Mouse (Mus musculus): ENCODE measurements around the gene Nrip1. TPM values are rescaled to one million over a fixed set of nuclear protein-coding genes. Genes with fewer than 3 reads are reported as not detected.

The Nrip1 gene
- polyA plus RNA-seq, 1 experiment from 2014 or later = 34.0 TPM

DNA sequence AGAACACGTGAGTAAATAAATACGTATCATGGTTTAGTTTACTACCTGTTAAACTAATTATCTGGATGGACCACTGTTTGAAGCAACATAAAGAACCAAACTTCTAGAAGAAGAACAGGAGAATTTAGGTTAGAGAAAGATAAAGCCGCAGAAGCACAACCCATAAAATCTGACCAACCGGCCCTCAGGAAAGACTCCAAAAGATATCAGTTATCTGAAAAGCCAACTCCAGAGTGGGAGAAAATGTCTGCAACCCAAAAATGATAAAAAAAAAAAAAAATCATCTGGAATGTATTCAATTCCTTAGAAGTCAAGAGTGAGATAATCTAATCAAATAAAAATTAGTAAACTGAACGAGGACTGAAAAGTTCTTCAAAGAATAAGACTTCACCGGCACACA is 37.7 kb downstream of the Nrip1 start:
- Histone ChIP-seq H3K4me2 (replicated peaks) (no peak overlapping the region), H3K9me3 (replicated peaks) (no peaks in the 10 kb centered on the region), H3K36me3 (no peaks in the 10 kb centered on the region), H3K27me3 (no peaks in the 10 kb centered on the region), H3K27ac (no peak overlapping the region), H3K4me3 (no peak overlapping the region), H3K9ac (no peak overlapping the region), H3K4me1 (no peaks in the 10 kb centered on the region)
- 96% methylated on average over 6 of the region's 6 CpGs for WGBS
- no peak for ATAC-seq (ENCODE audit: low FRiP score)

DNA sequence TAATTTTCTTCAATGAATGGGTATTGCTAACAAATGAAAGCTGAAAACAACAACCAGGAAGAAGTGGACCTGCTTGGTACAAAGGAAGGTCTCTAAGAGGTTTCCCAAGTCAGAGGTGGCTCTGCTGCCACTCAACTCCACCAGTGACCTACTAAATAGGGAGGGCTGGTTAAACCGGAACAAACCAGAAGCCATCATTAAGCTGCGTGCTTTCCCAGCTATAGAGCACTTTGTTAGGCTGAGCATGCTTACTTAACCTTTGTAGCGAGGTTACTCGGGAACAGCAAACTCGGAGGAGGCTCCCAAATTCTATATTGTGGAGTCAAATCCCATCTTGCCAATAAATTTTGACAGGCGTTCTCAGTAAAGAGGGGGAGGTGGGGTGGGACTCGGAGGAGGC is 41.5 kb downstream of the Nrip1 start:
- no peaks in the 10 kb centered on the region for H3K9me3 ChIP-seq (replicated peaks)
- H3K4me1 ChIP-seq = no peaks in the 10 kb centered on the region
- no peaks in the 10 kb centered on the region for H3K36me3 ChIP-seq
- ATAC-seq (ENCODE audit: low FRiP score) = no peak
- WGBS = 60% methylated on average over 7 of the region's 7 CpGs
- no peaks in the 10 kb centered on the region for H3K27me3 ChIP-seq
- no peak overlapping the region for H3K9ac ChIP-seq
- H3K4me2 ChIP-seq (replicated peaks) = no peak overlapping the region
- H3K27ac ChIP-seq = no peak overlapping the region
- H3K4me3 ChIP-seq = no peak overlapping the region

DNA sequence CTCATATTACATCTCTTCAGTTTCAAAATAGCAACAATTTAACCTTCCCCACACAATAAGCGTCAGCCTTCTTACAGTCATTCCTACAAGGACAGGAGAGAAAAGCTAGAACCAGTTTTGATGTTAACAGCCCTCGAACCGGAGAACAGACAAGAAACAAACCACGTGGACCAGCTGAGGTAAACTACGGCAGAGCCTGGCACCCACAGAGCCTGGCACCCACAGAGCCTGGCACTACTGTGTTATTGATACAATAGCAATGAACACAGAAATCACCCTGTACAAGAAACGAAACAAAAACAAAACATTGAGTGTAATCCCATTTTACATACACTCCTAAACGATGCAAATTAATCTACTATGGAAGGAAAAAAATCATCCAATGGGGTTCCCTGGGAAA is 42.4 kb downstream of the Nrip1 start:
- no peaks in the 10 kb centered on the region for H3K4me1 ChIP-seq
- 93% methylated on average over 7 of the region's 7 CpGs for WGBS
- no peaks in the 10 kb centered on the region for H3K9me3 ChIP-seq (replicated peaks)
- H3K27me3 ChIP-seq = no peaks in the 10 kb centered on the region
- no peak overlapping the region for H3K4me3 ChIP-seq
- H3K9ac ChIP-seq = no peak overlapping the region
- ATAC-seq (ENCODE audit: low FRiP score) = no peak
- H3K4me2 ChIP-seq (replicated peaks) = no peak overlapping the region
- H3K27ac ChIP-seq = no peak overlapping the region
- H3K36me3 ChIP-seq = no peaks in the 10 kb centered on the region

DNA sequence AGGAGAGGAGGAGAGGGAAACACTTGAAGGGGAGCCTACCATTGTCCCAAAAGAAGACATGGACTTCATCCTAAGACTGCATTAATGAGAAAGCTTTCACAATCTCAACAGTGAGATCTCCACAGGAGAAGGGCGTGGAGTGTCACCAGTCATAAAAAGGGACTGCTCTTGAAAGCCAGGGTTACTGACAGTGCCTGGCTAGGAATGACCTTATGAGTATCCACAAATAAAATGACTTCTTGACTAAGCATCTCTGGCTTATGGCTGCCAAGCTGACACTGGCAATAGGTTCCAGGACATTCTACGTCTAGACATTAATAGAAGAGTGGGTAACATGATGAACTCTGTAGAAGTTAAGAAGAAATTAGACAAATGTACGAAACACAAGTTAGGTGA is 48.3 kb downstream of the Nrip1 start:
- WGBS = 93% methylated on average over 3 of the region's 3 CpGs
- H3K4me1 ChIP-seq = peaks cover 19% of the 10 kb centered on the region
- ATAC-seq (ENCODE audit: low FRiP score) = no peak
- H3K9me3 ChIP-seq (replicated peaks) = no peaks in the 10 kb centered on the region
- no peaks in the 10 kb centered on the region for H3K27me3 ChIP-seq
- no peak overlapping the region for H3K4me2 ChIP-seq (replicated peaks)
- H3K27ac ChIP-seq = no peak overlapping the region
- H3K36me3 ChIP-seq = no peaks in the 10 kb centered on the region
- H3K9ac ChIP-seq = no peak overlapping the region
- no peak overlapping the region for H3K4me3 ChIP-seq

DNA sequence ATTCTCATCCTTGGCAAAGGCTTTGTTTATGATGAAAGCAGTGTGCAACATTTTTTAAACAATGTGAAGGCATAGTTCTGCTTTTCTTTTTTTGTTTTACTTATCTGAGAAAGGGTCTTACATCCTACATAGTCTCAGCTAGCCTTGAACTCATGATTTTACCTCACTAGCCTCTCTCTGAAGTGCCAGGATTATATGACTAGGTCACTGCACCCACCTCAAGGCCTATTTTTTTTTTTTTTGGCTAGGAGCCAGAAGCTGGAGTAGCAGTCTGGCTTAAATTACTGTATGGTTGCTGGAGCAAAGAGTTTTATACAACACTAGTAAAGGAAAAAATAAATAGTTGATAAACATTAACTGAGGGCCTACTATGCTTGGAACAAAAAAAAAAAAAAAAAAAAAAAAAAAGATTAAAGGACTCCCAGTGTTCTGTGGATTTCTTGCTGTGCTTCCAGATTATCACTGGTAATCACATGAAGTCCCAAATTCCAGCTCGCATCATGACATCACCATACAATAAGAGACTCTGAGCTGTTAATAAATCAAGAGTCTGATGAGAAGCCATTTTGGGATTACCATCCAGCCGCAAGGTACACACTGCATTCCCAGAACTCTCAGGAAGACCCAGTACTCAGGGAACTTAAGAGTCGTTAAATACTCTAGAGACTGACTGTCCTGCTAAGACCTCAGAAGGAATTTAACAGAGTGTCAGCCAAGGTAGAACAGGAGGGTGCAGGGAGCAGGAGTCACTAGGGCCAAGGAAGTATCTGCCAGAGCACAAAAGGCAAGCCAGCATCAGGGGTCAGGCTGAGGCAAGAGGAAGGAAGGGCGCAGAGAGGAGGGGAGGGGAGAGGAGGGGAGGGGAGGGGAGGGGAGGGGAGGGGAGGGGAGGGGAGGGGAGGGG is 49.0 kb downstream of the Nrip1 start:
- Histone ChIP-seq H3K27ac (no peak overlapping the region), H3K4me1 (peaks cover 24% of the 10 kb centered on the region), H3K4me3 (no peak overlapping the region), H3K9me3 (replicated peaks) (no peaks in the 10 kb centered on the region), H3K36me3 (no peaks in the 10 kb centered on the region), H3K9ac (no peak overlapping the region), H3K27me3 (no peaks in the 10 kb centered on the region), H3K4me2 (replicated peaks) (no peak overlapping the region)
- ATAC-seq (ENCODE audit: low FRiP score) = no peak
- 88% methylated on average over 3 of the region's 4 CpGs for WGBS

DNA sequence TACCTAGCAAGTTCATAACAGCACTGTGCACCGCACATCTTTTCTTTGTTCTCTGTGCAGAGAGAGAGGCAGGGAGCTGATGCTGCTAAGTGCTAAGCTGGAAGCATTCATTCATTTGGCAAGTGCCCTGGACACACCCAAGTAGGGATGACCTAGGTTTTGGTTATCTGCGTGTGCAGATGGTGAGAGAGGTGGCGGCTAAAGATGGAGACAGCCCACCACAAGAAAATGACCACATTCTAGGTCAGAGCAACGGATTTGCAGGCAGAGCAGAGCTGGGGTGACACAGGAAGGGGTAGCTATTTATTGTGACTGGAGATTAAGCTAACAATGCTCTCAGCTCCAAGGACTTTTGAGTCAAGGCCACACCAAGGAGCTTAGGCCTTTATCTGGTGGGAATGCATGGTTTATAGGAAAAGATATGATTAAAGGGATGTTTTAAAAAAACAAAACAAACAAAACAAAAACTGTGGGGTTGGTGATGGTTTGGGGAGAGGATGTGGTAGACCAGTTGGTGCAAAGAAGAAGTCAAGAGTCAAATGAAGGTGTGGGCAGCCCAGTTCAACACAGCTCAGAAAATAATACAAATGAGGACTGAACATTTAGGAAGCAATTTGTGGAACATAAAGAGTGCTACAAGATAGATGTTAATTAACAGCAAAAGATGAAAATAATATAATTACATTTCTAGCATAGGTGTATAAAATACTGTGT is 49.9 kb downstream of the Nrip1 start:
- Histone ChIP-seq H3K4me2 (replicated peaks) (no peak overlapping the region), H3K36me3 (no peaks in the 10 kb centered on the region), H3K27ac (no peak overlapping the region), H3K27me3 (no peaks in the 10 kb centered on the region), H3K4me1 (peaks cover 31% of the 10 kb centered on the region), H3K4me3 (no peak overlapping the region), H3K9me3 (replicated peaks) (no peaks in the 10 kb centered on the region), H3K9ac (no peak overlapping the region)
- 76% methylated on average over 4 of the region's 4 CpGs for WGBS
- ATAC-seq (ENCODE audit: low FRiP score) = no peak

DNA sequence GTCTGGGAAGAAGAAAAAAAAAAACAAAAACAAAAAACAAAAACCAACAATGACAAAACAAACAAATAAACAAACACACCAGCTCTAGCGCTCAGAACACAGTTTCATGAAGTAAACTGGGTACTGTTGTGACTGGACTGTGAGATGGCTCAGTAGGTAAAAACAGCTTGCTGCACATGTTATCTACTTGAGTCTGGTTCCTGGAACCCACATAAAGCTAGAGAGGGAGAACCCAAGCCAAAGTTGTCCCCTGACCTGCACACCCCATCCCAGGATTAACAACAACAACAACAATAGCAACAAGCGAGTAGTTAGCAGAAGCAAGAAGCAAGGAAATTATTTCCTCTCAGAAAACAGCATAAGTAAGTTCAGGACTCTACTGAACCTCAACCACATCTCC is 50.5 kb downstream of the Nrip1 start:
- H3K27ac ChIP-seq = no peak overlapping the region
- no peaks in the 10 kb centered on the region for H3K27me3 ChIP-seq
- H3K4me1 ChIP-seq = peaks cover 37% of the 10 kb centered on the region
- ATAC-seq (ENCODE audit: low FRiP score) = no peak
- H3K4me3 ChIP-seq = no peak overlapping the region
- no peak overlapping the region for H3K4me2 ChIP-seq (replicated peaks)
- WGBS = 93% methylated on average over 2 of the region's 2 CpGs
- H3K9me3 ChIP-seq (replicated peaks) = no peaks in the 10 kb centered on the region
- no peak overlapping the region for H3K9ac ChIP-seq
- no peaks in the 10 kb centered on the region for H3K36me3 ChIP-seq

DNA sequence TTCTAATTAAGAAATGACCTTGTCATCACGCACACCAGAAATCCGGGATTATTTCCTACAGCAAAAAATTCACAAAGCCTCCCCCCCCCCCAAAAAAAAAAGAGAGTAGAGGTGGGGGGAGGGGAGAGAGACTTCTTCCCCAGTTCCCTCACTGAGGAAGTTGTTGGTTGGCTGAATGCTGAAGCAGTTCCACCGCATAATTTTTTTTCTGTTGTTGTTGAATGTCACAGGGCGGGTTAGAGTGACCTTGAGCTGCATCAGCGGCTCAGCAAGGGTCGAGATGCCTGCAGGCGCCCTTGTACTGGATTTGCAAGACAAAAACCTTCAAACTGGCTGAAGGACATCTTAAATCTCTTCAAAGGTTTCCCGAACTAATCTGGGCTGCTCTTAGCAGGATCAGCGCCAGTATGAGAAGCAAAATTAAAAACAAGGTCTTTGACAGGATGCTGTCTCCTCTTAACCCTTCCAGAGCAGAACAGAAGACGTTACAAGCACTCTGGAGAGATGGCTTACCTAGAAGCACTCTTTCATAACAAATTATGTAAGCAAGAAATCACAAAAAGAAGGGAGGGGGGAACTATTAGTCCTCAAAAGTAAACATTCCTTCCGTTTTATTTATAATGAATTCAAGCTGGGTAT is 52.0 kb downstream of the Nrip1 start:
- H3K36me3 ChIP-seq = no peaks in the 10 kb centered on the region
- H3K27me3 ChIP-seq = no peaks in the 10 kb centered on the region
- ATAC-seq (ENCODE audit: low FRiP score) = no peak
- no peak overlapping the region for H3K9ac ChIP-seq
- H3K4me1 ChIP-seq = peaks cover 40% of the 10 kb centered on the region
- peak overlapping the region; percentile 56 for H3K27ac ChIP-seq
- peak overlapping the region; percentile 30 for H3K4me2 ChIP-seq (replicated peaks)
- H3K9me3 ChIP-seq (replicated peaks) = no peaks in the 10 kb centered on the region
- H3K4me3 ChIP-seq = no peak overlapping the region
- WGBS = 4% methylated on average over 11 of the region's 11 CpGs

DNA sequence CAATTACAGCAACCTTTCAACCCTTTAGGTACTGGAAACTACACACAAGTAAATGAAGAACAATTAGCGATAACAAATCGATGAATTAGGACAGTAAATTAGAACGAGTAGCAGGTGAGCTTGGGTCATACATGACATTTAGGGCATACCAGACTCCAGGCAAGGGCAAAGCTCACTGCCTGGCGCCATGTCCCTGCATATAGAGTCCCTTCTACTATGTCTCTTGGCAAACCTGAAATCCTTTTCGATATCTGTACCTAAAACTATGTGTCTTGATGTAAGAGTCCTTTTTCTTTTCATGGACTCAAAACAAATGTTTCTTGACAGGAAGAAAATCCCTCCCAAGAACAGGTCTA is 53.5 kb downstream of the Nrip1 start:
- H3K9ac ChIP-seq = no peak overlapping the region
- no peaks in the 10 kb centered on the region for H3K27me3 ChIP-seq
- H3K9me3 ChIP-seq (replicated peaks) = no peaks in the 10 kb centered on the region
- H3K27ac ChIP-seq = peak overlapping the region; percentile 76
- H3K4me2 ChIP-seq (replicated peaks) = 0 out of 2 replicates have a peak overlapping the region, but pooled peaks have one; percentile 11
- no peak overlapping the region for H3K4me3 ChIP-seq
- no peaks in the 10 kb centered on the region for H3K36me3 ChIP-seq
- WGBS = 32% methylated on average over 5 of the region's 5 CpGs
- peak; percentile 68 for ATAC-seq (ENCODE audit: low FRiP score)
- peaks cover 40% of the 10 kb centered on the region for H3K4me1 ChIP-seq

DNA sequence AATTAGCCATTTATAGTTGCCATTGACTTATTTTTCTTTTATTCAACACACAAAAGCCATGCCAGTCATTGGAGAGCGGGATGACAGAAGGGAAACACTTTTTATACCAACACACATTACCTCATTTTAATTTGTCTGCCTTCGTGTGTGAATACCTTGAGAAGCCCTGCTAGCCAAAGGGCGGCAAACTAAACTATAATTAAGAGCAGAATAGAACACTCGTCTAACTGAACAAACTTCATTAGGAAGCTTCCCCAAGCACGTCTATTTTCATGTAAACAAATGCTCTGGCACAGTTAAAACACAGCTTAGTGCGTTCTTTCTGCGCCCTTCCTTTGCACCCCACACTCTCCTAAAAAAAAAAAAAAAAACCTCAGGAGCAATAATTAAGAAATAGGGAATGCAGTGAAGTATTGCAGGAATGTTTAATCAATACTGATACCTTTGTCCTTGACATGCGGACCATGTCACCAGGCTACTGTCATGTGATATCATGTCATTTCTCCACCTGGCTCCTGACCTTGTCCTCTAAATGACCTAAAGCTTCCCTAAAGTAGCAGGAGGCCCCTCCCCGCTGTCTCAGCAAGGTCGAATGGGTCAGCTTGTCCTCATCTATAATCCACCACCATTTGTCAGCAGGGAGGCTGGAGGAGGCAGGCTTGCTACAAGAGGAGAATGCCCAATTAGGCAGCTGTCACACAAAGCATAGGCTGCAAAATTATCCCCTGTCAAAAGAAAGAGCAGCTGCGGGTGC is 54.1 kb downstream of the Nrip1 start:
- H3K27ac ChIP-seq = peak overlapping the region; percentile 76

DNA sequence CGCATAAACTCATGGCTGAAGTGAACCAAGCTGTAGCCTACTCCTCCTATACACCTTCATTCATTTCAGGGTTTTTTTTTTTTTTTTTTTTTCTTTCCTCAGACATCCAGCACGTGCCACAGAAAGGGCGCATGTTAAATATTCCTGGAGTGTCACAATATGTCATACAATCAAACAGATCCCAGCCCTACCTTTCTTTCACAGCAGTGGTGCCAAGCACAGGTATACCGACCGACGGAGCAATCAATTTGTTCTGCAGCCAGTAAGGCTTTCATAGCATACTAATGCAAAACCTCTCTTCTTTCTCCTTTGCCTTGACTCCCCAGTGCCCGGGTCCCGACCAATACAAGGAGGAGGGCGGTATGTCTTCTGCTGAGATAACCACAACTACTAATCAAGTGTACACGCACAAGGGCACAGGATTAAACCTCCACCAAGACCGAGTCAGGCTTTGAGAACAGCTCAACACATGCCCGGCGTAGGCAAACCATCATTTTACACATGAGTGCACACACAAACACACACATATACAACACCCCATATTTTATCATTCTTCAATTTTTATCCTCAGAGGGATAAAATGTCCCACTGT is 55.2 kb downstream of the Nrip1 start:
- no peak for ATAC-seq (ENCODE audit: low FRiP score)
- Histone ChIP-seq H3K9ac (no peak overlapping the region), H3K4me1 (peaks cover 40% of the 10 kb centered on the region), H3K27ac (peak overlapping the region; percentile 44; the same call in 1 of the 2 replicates), H3K9me3 (replicated peaks) (no peaks in the 10 kb centered on the region), H3K4me3 (no peak overlapping the region), H3K4me2 (replicated peaks) (no peak overlapping the region), H3K36me3 (no peaks in the 10 kb centered on the region), H3K27me3 (no peaks in the 10 kb centered on the region)
- WGBS = 61% methylated on average over 13 of the region's 13 CpGs

More for the DNA sequence above, 54.1 kb downstream of the Nrip1 start:
- Histone ChIP-seq H3K36me3 (no peaks in the 10 kb centered on the region), H3K4me2 (replicated peaks) (peak overlapping the region; percentile 11; the same call in 1 of the 2 replicates), H3K27me3 (no peaks in the 10 kb centered on the region), H3K4me3 (no peak overlapping the region), H3K9me3 (replicated peaks) (no peaks in the 10 kb centered on the region), H3K9ac (no peak overlapping the region), H3K4me1 (peaks cover 40% of the 10 kb centered on the region)
- peak; percentile 90 for ATAC-seq (ENCODE audit: low FRiP score)
- WGBS = 19% methylated on average over 11 of the region's 11 CpGs

Data from hindbrain, embryonic 12.5 days (tissue).